Mouse (Mus musculus) intestine, embryonic 16.5 days (tissue): ENCODE results near the gene Ptprn2. TPM values are rescaled to one million over a fixed set of nuclear protein-coding genes. Genes with fewer than 3 reads are reported as not detected.

Experiments used
- ATAC-seq: fragments of 200-750 bp; cut with Nextera tagmentation; 2 replicates; pipeline ENCODE4 v1.8.0; 2017; ENCODE audit warnings: moderate TSS enrichment, moderate library complexity
- H3K27ac ChIP-seq: fragments of 300-500 bp; sonication (generic); 2 replicates; pipeline ENCODE4 v1.5.1; 2014; ENCODE audit warnings: mild to moderate bottlenecking, low read length
- H3K27me3 ChIP-seq: fragments of 300-500 bp; sonication (generic); replicated peaks from 2 replicates; pipeline ENCODE4 v1.6.1; 2014; ENCODE audit warnings: low read length, control low read depth, mixed read lengths; ENCODE audit not compliant: control insufficient read depth, insufficient read depth
- H3K36me3 ChIP-seq: fragments of 300-500 bp; sonication (generic); 2 replicates; pipeline ENCODE4 v1.6.1; 2014; ENCODE audit warnings: low read length, control low read depth; ENCODE audit not compliant: control insufficient read depth, insufficient read depth
- H3K4me1 ChIP-seq: fragments of 300-500 bp; sonication (generic); 2 replicates; pipeline ENCODE4 v1.6.1; 2014; ENCODE audit warnings: low read length, control low read depth, mixed read lengths; ENCODE audit not compliant: control insufficient read depth, insufficient read depth
- H3K4me2 ChIP-seq: fragments of 300-500 bp; sonication (generic); 2 replicates; pipeline ENCODE4 v1.6.1; 2014; ENCODE audit warnings: low read depth, low read length, control low read depth
- H3K4me3 ChIP-seq: fragments of 300-500 bp; sonication (generic); 2 replicates; pipeline ENCODE4 v1.5.1; 2014; ENCODE audit warnings: mild to moderate bottlenecking, low read length
- H3K9ac ChIP-seq: fragments of 300-500 bp; sonication (generic); 2 replicates; pipeline ENCODE4 v1.6.1; 2014; ENCODE audit warnings: low read depth, low read length
- H3K9me3 ChIP-seq: fragments of 300-500 bp; sonication (generic); 2 replicates; pipeline ENCODE4 v1.6.1; 2016; ENCODE audit warnings: low read length, control low read depth; ENCODE audit not compliant: control insufficient read depth
- WGBS: fragments of 180-500 bp; shearing (Covaris S2); extraction: QIAGEN DNeasy Blood & Tissue Kit; methylation state at CpG from one replicate; pipeline ENCODE4 v1.1.7; 2014; 5-methylcytosine and 5-hydroxymethylcytosine counted together
- polyA plus RNA-seq: library from polyadenylated mRNA; unstranded; fragments of >200 nt; fragmentation: Nextera tagmentation; extraction: Ambion mirVana; gene quantifications from 2 replicates; pipeline ENCODE4 v1.2.1, GENCODE M21; 2015

The Ptprn2 gene
- polyA plus RNA-seq, 1 experiment from 2014 or later = 1.8 TPM

DNA sequence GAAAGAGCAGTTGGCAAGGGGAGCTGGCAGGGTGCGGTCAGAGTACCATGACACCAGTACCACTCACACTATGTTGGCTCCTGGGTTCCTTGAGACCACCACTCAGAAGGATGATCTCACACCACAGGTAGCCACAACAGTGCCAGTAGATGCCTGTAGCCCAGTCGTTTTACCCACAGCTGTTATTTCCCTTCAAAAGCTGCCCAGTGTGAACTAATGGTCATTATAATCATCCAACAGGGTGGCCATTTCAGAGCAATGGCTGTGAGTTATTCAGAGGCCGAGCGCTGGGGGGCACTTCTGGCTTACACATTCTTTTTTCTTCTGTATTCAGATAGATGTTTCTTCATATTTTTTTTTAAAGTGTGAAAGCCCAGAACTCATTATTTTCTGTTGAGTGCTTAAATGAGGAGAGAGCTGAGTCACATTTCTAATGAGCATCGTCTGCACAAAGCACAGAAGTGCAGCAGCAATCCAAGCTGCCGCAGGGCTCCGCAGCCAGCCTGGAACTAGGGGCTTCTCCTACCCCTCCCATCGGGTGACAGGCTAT is 357.3 kb downstream of the Ptprn2 start:
- Histone ChIP-seq H3K4me3 (no peak overlapping the region), H3K27me3 (no peaks in the 10 kb centered on the region), H3K27ac (no peak overlapping the region), H3K4me2 (no peak overlapping the region), H3K9ac (no peak overlapping the region), H3K9me3 (no peaks in the 10 kb centered on the region), H3K4me1 (no peaks in the 10 kb centered on the region), H3K36me3 (no peaks in the 10 kb centered on the region)
- no peak for ATAC-seq
- 74% methylated on average over 8 of the region's 8 CpGs for WGBS

DNA sequence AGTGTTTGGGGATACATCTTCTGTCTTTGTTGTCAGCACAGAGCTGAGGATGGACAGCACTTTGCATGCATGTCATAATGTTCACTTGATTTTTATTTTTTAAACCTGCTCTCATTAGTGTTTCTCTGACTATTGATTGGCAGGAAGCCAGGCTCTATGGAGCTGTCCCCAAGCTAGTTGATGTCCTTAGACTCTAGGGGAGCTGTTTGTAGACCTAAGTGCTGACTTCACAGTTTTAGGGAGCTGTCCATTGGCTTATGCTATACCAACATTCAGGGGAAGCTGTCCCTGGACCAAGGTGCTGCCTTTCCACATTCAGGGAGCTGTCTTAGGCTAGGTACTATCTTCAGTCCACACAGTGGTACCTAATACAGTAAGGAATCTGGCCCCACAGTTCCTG is 360.7 kb downstream of the Ptprn2 start:
- no peak for ATAC-seq
- no peak overlapping the region for H3K4me3 ChIP-seq

DNA sequence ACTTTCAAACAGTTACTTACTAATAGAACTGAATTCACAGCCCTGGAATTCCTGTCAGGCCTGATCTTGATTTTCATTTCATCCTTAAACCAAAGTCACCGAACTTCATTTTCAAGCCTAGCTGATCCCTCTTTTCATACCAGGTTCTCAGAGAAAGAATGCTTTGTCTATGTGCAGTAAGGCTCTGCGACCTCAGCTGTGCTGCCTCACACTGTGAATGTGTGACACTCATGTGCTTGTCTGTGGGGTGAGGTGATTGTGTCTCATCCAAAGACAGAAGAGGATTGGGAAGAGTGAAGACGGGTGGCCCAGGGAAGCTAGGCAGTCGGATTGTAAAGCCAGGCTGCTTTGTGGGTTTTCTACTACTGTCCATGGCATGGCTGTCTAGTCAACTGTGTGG is 361.5 kb downstream of the Ptprn2 start:
- H3K27ac ChIP-seq = no peak overlapping the region
- no peak overlapping the region for H3K4me3 ChIP-seq
- H3K36me3 ChIP-seq = no peaks in the 10 kb centered on the region
- H3K4me1 ChIP-seq = no peaks in the 10 kb centered on the region
- no peak for ATAC-seq
- no peak overlapping the region for H3K9ac ChIP-seq
- WGBS = 78% methylated on average over 4 of the region's 4 CpGs
- H3K9me3 ChIP-seq = no peaks in the 10 kb centered on the region
- H3K4me2 ChIP-seq = no peak overlapping the region
- no peaks in the 10 kb centered on the region for H3K27me3 ChIP-seq

More for the DNA sequence above, 360.7 kb downstream of the Ptprn2 start:
- Histone ChIP-seq H3K27me3 (no peaks in the 10 kb centered on the region), H3K4me1 (no peaks in the 10 kb centered on the region), H3K27ac (no peak overlapping the region), H3K4me2 (no peak overlapping the region), H3K9me3 (no peaks in the 10 kb centered on the region), H3K9ac (no peak overlapping the region), H3K36me3 (no peaks in the 10 kb centered on the region)

DNA sequence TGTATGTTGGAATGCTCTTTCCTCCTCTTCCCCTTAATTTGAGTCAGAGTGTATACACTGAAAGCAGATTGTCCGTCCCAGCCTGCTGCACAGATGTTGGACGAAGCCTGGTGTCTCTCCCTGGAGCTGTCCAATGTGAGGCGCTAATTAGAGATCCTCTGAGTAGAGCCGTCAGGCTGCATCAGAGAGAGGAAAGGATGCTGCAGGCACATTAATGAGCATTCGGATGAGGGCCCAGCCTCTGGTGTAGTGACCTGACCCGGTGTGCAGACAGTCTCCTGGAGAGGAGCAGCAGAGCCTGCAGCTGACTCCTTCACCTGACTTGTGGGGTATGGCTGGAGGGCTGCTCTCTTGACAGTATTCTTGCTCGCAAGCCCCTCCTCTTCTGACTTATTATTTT is 370.8 kb downstream of the Ptprn2 start:
- WGBS = 58% methylated on average over 7 of the region's 7 CpGs
- Histone ChIP-seq H3K4me2 (no peak overlapping the region), H3K36me3 (no peaks in the 10 kb centered on the region), H3K9me3 (no peaks in the 10 kb centered on the region), H3K9ac (no peak overlapping the region), H3K4me1 (no peaks in the 10 kb centered on the region), H3K4me3 (no peak overlapping the region), H3K27ac (no peak overlapping the region), H3K27me3 (no peaks in the 10 kb centered on the region)
- no peak for ATAC-seq

DNA sequence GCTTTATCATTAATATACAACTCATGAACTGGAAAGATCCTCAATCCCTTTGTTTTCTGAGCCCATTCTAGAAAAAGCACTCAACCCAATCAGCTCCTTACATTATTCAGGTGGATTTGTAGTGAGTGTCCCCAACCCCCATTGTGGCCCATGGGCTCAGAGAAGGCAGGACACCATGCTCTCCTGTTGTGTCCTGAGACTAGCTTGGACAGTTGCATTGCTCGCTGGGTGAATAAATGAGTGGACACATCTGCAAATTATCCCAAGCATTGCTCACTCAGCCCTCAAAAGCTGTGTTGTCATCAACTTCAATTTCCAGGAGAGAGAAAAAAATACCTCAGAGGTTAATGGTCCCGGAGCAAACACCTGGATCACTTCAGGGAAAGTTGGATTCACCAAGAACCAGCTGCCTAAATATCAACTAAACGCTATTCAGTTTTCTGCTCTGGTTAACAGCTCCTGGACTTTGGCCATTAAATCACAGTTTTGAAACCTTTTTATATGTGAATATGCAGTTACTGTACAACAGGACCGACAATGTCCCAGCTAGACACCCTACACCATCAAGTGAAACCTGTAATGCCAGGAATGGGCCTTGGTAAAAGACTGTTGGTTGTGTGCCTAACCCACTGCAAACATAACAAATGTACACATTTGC is 376.0 kb downstream of the Ptprn2 start:
- no peak for ATAC-seq
- Histone ChIP-seq H3K9me3 (no peaks in the 10 kb centered on the region), H3K36me3 (no peaks in the 10 kb centered on the region), H3K4me1 (no peaks in the 10 kb centered on the region), H3K4me3 (no peak overlapping the region), H3K27ac (no peak overlapping the region), H3K27me3 (no peaks in the 10 kb centered on the region), H3K4me2 (no peak overlapping the region), H3K9ac (no peak overlapping the region)
- 78% methylated on average over 4 of the region's 4 CpGs for WGBS

DNA sequence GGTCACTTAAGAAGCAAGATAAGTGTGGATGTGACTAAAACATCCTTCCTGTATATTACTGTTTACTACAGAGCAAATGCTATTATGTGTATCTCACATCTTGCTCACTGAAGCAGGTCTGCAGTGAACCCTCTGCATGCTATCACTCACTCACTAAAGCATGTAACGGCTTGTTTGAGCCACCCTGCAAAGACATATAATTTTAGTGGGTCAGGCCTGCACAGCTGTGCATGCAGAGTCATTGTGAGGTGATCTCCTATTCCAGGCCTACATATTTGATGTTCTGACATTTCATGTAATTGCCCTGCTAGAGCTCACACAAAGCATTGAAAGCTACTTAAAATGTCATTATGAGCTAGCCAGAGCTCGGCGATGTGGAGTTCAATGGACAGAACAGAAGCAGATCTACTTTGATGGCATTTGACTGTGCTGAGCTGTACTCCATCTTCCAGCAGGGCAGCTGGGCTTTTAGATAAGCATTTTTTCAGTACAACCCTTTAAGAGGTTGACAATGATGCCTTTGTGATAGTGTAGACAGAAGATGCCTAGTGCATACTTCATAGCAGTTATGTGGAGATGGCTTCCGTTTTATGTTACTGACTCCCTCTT is 377.9 kb downstream of the Ptprn2 start:
- Histone ChIP-seq H3K4me2 (no peak overlapping the region), H3K4me1 (no peaks in the 10 kb centered on the region), H3K4me3 (no peak overlapping the region), H3K27me3 (no peaks in the 10 kb centered on the region), H3K9me3 (no peaks in the 10 kb centered on the region), H3K36me3 (no peaks in the 10 kb centered on the region), H3K9ac (no peak overlapping the region), H3K27ac (no peak overlapping the region)
- WGBS = 80% methylated on average over 4 of the region's 4 CpGs
- no peak for ATAC-seq

DNA sequence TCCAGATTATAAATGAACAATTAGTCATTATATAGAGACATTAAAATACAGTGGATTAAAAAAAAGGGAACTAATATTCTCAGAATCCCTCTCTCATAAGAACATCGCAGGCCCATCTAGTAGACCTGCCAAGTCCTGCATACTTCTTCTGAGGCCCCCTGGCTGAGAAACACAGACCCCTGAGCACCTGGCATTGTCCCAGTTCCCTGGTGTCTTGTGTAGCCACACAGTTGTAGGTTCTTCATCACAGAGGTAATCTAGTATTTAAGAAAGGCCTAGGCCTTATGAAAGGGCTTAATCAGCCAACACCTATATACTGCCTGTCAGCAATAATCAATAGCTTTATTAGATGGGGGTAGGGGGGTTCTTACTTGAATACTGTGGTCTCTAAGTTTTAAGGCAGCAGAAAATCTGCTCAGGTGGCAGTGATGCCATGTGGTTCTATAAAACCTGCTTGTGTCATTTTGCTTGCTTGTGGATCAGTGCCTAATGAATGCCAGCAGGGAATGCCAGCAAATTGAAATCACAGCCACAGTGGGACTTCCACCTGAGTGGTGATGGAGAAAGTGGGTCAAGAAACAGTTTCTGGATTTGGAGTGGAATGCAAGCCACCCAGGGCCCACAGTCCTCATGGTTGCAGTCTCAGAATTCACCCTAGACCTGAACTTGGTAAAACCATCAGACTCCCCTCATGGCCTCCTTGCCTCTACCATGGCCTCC is 388.5 kb downstream of the Ptprn2 start:
- no peak overlapping the region for H3K4me2 ChIP-seq
- no peak overlapping the region for H3K27ac ChIP-seq
- ATAC-seq = no peak
- no peaks in the 10 kb centered on the region for H3K9me3 ChIP-seq
- H3K36me3 ChIP-seq = no peaks in the 10 kb centered on the region
- no peak overlapping the region for H3K9ac ChIP-seq
- WGBS = 91% methylated on average over 1 of the region's 1 CpGs
- H3K27me3 ChIP-seq = no peaks in the 10 kb centered on the region
- H3K4me3 ChIP-seq = no peak overlapping the region
- H3K4me1 ChIP-seq = no peaks in the 10 kb centered on the region

DNA sequence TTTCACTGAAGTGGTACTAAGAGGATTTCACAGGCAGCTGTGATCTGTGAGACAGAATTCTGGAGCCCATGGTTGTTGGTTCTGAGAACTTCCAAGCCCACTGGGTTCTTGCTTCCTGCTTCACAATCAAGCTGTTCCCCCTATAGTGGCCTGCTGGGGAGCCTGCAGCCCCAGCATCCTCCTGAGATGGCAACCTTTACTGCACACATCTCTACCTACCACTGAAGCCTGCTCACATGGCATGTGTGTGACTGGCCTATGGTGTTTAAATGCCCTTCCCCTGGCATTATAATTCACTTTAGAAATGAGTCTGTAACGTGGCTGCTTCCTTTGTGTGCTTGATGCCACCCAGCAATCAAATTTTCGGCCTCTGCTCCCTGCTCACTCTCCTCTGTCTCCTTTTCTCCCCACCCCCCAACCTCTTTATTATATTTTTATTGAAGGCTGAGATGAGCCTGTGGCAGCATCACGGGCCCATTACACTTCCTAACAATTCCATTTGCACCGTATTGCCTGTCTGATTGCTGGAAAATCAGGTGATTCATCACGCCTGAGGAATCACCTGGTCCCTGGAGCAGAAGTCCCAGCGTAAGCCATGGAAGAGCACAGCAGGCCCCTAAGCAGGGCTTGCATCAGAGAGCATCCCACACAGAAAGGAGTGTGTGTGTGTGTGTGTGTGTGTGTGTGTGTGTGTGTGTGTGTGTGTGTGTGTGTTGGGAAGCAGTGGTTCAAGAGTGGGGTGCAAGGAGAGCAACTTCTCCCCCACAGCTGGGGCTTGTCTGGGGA is 402.2 kb downstream of the Ptprn2 start:
- Histone ChIP-seq H3K4me1 (no peaks in the 10 kb centered on the region), H3K27me3 (no peaks in the 10 kb centered on the region), H3K9me3 (no peaks in the 10 kb centered on the region), H3K4me2 (no peak overlapping the region), H3K4me3 (no peak overlapping the region), H3K27ac (no peak overlapping the region), H3K9ac (no peak overlapping the region), H3K36me3 (no peaks in the 10 kb centered on the region)
- ATAC-seq = no peak
- 61% methylated on average over 6 of the region's 6 CpGs for WGBS

DNA sequence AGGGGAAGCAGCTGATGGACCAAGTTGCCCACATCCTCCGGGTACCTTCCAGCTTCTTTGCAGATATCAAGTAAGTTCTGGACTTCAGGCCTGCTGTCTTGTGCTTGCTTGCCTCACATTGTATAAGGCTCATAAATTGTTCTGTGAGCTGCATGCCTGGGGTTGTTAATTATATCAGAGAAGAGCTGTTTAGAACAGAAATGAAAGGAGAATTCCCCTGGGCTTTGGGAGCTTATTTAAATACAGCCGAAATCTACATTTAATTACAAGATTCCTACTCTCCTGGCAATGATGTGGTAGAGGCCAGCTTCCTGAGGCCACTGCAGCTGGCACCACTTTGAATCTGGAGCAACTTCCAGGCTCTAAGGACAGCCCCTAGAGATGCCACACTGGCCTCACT is 403.3 kb downstream of the Ptprn2 start:
- Histone ChIP-seq H3K9ac (no peak overlapping the region), H3K27ac (no peak overlapping the region), H3K4me2 (no peak overlapping the region), H3K4me1 (no peaks in the 10 kb centered on the region), H3K4me3 (no peak overlapping the region), H3K36me3 (no peaks in the 10 kb centered on the region), H3K9me3 (no peaks in the 10 kb centered on the region), H3K27me3 (no peaks in the 10 kb centered on the region)
- no peak for ATAC-seq
- WGBS = 76% methylated on average over 2 of the region's 2 CpGs
